Mouse (Mus musculus): ENCODE measurements around the gene 0610040J01Rik. TPM values are rescaled to one million over a fixed set of nuclear protein-coding genes. Genes with fewer than 3 reads are reported as not detected.

Gene 0610040J01Rik
- polyA plus RNA-seq, 1 experiment from 2014 or later, result 2.5 TPM

DNA sequence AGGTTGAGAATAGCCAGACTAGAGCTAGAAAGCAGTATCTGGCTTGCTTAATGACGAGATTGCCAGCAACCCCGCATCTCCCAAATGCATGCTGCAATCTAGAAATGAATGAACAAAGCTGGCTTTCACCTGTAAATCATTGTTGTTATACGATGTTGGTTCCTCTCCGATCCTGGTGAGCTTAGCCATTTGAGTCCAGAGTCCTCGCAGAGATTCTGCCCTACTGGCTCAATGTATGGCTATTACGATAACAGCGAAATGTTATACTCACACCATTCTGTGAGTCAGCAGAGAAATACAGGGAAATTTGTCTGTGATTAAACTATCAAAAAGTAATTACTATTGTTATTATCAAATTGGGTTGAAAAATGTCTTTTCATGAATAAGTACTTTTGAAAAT is 4.5 kb downstream of the 0610040J01Rik start:
- DNase-seq (ENCODE audit: low spot score) (no peak), ATAC-seq (ENCODE audit: low FRiP score) (no peak)
- H3K27me3 ChIP-seq (ENCODE audit: control insufficient read depth, insufficient read depth, low read length), result peaks cover 15% of the 10 kb centered on the region
- no peak overlapping the region for H3K4me3 ChIP-seq (replicated peaks; ENCODE audit: low read length)
- H3K4me1 ChIP-seq (replicated peaks; ENCODE audit: control insufficient read depth, insufficient read depth, low read length), result no peaks in the 10 kb centered on the region
- no peak overlapping the region for H3K9ac ChIP-seq
- no peaks in the 10 kb centered on the region for H3K36me3 ChIP-seq (replicated peaks; ENCODE audit: control insufficient read depth, insufficient read depth)
- no peak overlapping the region for H3K27ac ChIP-seq
- no peak overlapping the region for H3K4me2 ChIP-seq (replicated peaks)
- no peaks in the 10 kb centered on the region for H3K9me3 ChIP-seq (ENCODE audit: control insufficient read depth, low read length)
- 94% methylated on average over 7 of the region's 7 CpGs for WGBS

- Histone ChIP-seq H3K27me3 (ENCODE audit: control insufficient read depth, insufficient read depth, low read length) (peaks cover 10% of the 10 kb centered on the region), H3K4me1 (replicated peaks; ENCODE audit: control insufficient read depth, insufficient read depth, low read length) (no peaks in the 10 kb centered on the region), H3K4me2 (replicated peaks) (no peak overlapping the region), H3K9ac (no peak overlapping the region), H3K4me3 (replicated peaks; ENCODE audit: low read length) (no peak overlapping the region), H3K9me3 (ENCODE audit: control insufficient read depth, low read length) (no peaks in the 10 kb centered on the region), H3K27ac (no peak overlapping the region), H3K36me3 (replicated peaks; ENCODE audit: control insufficient read depth, insufficient read depth) (no peaks in the 10 kb centered on the region)
- ATAC-seq (ENCODE audit: low FRiP score) (no peak), DNase-seq (ENCODE audit: low spot score) (no peak)
- WGBS, result 85% methylated on average over 5 of the region's 5 CpGs
Measured at GRCm38 (mm10) chr5:63817270-63817669, 5.1 kb downstream of the 0610040J01Rik start.

GRCm38 (mm10) chr5:63818975-63819374 is 6.8 kb downstream of the 0610040J01Rik start:
- no peak for ATAC-seq (ENCODE audit: low FRiP score)
- 63% methylated on average over 4 of the region's 4 CpGs for WGBS
- no peaks in the 10 kb centered on the region for H3K4me1 ChIP-seq (replicated peaks; ENCODE audit: control insufficient read depth, insufficient read depth, low read length)
- H3K9ac ChIP-seq, result no peak overlapping the region
- no peaks in the 10 kb centered on the region for H3K9me3 ChIP-seq (ENCODE audit: control insufficient read depth, low read length)
- H3K36me3 ChIP-seq (replicated peaks; ENCODE audit: control insufficient read depth, insufficient read depth), result no peaks in the 10 kb centered on the region
- H3K27me3 ChIP-seq (ENCODE audit: control insufficient read depth, insufficient read depth, low read length), result no peaks in the 10 kb centered on the region; the same call in 1 of the 2 replicates
- no peak overlapping the region for H3K27ac ChIP-seq
- H3K4me3 ChIP-seq (replicated peaks; ENCODE audit: low read length), result no peak overlapping the region
- no peak for DNase-seq (ENCODE audit: low spot score)
- no peak overlapping the region for H3K4me2 ChIP-seq (replicated peaks)

DNA sequence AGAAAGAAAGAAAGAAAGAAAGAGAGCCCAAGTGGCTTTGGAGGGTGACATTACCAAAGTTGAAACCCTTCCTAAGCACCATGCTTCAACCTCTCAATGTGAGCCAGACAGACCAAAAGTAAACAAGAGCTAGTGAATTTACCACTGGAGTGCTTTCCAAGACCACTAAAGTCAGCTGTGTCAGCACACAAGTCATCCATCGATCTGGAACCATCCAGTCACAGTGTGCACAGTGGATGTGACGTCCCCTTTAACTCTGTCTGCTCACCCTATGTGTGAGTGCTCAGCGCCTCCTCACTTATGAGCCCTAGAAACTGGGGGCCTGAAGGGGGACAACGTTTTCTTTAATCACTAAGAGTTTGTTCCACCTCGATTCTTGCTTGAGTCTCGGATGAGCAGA is 7.4 kb downstream of the 0610040J01Rik start:
- no peak for ATAC-seq (ENCODE audit: low FRiP score)
- no peaks in the 10 kb centered on the region for H3K4me1 ChIP-seq (replicated peaks; ENCODE audit: control insufficient read depth, insufficient read depth, low read length)

DNA sequence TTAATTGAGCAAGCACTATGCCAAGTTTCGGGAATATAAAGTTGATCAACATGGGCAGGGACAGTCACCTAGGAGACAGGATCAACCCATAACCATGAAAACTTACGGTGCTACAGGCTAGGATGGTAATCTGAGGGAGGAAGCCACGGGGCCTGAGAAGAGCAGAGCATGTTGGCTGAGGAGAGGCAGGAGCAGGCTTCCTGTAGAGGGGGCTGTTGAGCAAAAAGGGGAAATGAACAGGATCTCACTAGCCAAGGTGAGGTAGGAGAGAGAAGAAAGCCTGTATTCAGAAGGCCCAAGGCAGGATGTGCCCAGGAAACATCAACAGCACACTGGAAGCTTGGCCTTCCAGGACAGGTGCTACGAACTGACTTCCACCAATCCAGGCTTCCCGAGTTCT is 9.0 kb downstream of the 0610040J01Rik start:
- DNase-seq (ENCODE audit: low spot score), result no peak
- H3K9ac ChIP-seq, result no peak overlapping the region
- H3K4me2 ChIP-seq (replicated peaks), result no peak overlapping the region
- H3K4me1 ChIP-seq (replicated peaks; ENCODE audit: control insufficient read depth, insufficient read depth, low read length), result no peaks in the 10 kb centered on the region
- H3K27me3 ChIP-seq (ENCODE audit: control insufficient read depth, insufficient read depth, low read length), result no peaks in the 10 kb centered on the region
- no peaks in the 10 kb centered on the region for H3K36me3 ChIP-seq (replicated peaks; ENCODE audit: control insufficient read depth, insufficient read depth)
- H3K9me3 ChIP-seq (ENCODE audit: control insufficient read depth, low read length), result no peaks in the 10 kb centered on the region
- no peak overlapping the region for H3K27ac ChIP-seq
- no peak for ATAC-seq (ENCODE audit: low FRiP score)
- no peak overlapping the region for H3K4me3 ChIP-seq (replicated peaks; ENCODE audit: low read length)
- 91% methylated on average over 5 of the region's 5 CpGs for WGBS

More for the DNA sequence above, 7.4 kb downstream of the 0610040J01Rik start:
- H3K9ac ChIP-seq, result no peak overlapping the region
- no peaks in the 10 kb centered on the region for H3K27me3 ChIP-seq (ENCODE audit: control insufficient read depth, insufficient read depth, low read length)
- no peak overlapping the region for H3K4me3 ChIP-seq (replicated peaks; ENCODE audit: low read length)
- H3K4me2 ChIP-seq (replicated peaks), result no peak overlapping the region
- WGBS, result 78% methylated on average over 6 of the region's 6 CpGs
- no peaks in the 10 kb centered on the region for H3K36me3 ChIP-seq (replicated peaks; ENCODE audit: control insufficient read depth, insufficient read depth)
- no peaks in the 10 kb centered on the region for H3K9me3 ChIP-seq (ENCODE audit: control insufficient read depth, low read length)
- H3K27ac ChIP-seq, result no peak overlapping the region
- DNase-seq (ENCODE audit: low spot score), result no peak

GRCm38 (mm10) chr5:63821860-63822259 is 9.7 kb downstream of the 0610040J01Rik start:
- 83% methylated on average over 8 of the region's 8 CpGs for WGBS
- no peaks in the 10 kb centered on the region for H3K36me3 ChIP-seq (replicated peaks; ENCODE audit: control insufficient read depth, insufficient read depth)
- DNase-seq (ENCODE audit: low spot score) (no peak), ATAC-seq (ENCODE audit: low FRiP score) (no peak)
- H3K4me1 ChIP-seq (replicated peaks; ENCODE audit: control insufficient read depth, insufficient read depth, low read length), result no peaks in the 10 kb centered on the region
- no peak overlapping the region for H3K9ac ChIP-seq
- no peaks in the 10 kb centered on the region for H3K9me3 ChIP-seq (ENCODE audit: control insufficient read depth, low read length)
- no peak overlapping the region for H3K27ac ChIP-seq
- no peak overlapping the region for H3K4me2 ChIP-seq (replicated peaks)
- no peak overlapping the region for H3K4me3 ChIP-seq (replicated peaks; ENCODE audit: low read length)
- H3K27me3 ChIP-seq (ENCODE audit: control insufficient read depth, insufficient read depth, low read length), result no peaks in the 10 kb centered on the region

GRCm38 (mm10) chr5:63823362-63824332 is 11.5 kb downstream of the 0610040J01Rik start:
- H3K27ac ChIP-seq, result no peak overlapping the region
- H3K36me3 ChIP-seq (replicated peaks; ENCODE audit: control insufficient read depth, insufficient read depth), result no peaks in the 10 kb centered on the region
- no peak for DNase-seq (ENCODE audit: low spot score)
- H3K4me1 ChIP-seq (replicated peaks; ENCODE audit: control insufficient read depth, insufficient read depth, low read length), result no peaks in the 10 kb centered on the region
- H3K27me3 ChIP-seq (ENCODE audit: control insufficient read depth, insufficient read depth, low read length), result no peaks in the 10 kb centered on the region
- ATAC-seq (ENCODE audit: low FRiP score), result no peak
- no peak overlapping the region for H3K9ac ChIP-seq
- 78% methylated on average over 10 of the region's 10 CpGs for WGBS
- no peaks in the 10 kb centered on the region for H3K9me3 ChIP-seq (ENCODE audit: control insufficient read depth, low read length)
- H3K4me2 ChIP-seq (replicated peaks), result no peak overlapping the region
- no peak overlapping the region for H3K4me3 ChIP-seq (replicated peaks; ENCODE audit: low read length)

DNA sequence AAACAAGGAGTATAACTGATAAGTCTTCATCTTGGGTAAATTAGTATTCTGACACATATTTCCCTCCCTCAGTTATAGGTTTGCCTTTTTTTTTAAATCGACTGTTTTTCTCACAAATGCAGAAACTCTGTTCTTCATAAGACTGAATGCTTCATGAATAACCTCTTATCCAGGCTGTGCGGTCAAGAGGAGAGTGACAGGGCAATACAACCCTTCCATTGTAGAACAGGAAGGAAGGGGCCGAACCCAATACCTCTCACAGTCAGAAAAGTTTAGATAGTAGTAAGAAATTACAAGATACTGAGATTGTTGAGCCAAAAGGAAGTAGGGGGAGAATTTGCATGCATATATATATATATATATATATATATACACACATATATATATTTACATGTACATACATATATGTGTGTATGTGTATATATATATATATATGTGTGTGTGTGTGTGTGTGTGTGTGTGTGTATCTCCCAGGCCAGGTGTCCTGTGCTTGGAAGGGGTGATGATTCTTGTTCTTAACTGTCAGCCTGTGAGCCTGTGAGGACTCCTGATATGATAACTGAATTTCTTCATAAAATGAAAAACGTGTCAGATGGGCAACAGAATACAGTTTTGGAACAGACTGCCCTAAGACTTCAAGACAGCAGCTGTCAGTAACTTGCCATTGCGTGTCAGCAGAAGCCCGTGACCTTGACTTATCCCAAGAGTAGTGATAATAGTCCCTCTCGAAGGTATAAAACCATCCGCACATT is 12.6 kb downstream of the 0610040J01Rik start:
- Histone ChIP-seq H3K27me3 (ENCODE audit: control insufficient read depth, insufficient read depth, low read length) (no peaks in the 10 kb centered on the region), H3K4me2 (replicated peaks) (no peak overlapping the region), H3K27ac (no peak overlapping the region), H3K9ac (no peak overlapping the region), H3K4me3 (replicated peaks; ENCODE audit: low read length) (no peak overlapping the region), H3K4me1 (replicated peaks; ENCODE audit: control insufficient read depth, insufficient read depth, low read length) (no peaks in the 10 kb centered on the region), H3K36me3 (replicated peaks; ENCODE audit: control insufficient read depth, insufficient read depth) (no peaks in the 10 kb centered on the region), H3K9me3 (ENCODE audit: control insufficient read depth, low read length) (no peaks in the 10 kb centered on the region)
- no peak for DNase-seq (ENCODE audit: low spot score)
- ATAC-seq (ENCODE audit: low FRiP score), result no peak
- WGBS, result 87% methylated on average over 8 of the region's 8 CpGs

GRCm38 (mm10) chr5:63825881-63826280 is 13.7 kb downstream of the 0610040J01Rik start:
- DNase-seq (ENCODE audit: low spot score) (no peak), ATAC-seq (ENCODE audit: low FRiP score) (no peak)
- Histone ChIP-seq H3K4me2 (replicated peaks) (no peak overlapping the region), H3K4me1 (replicated peaks; ENCODE audit: control insufficient read depth, insufficient read depth, low read length) (no peaks in the 10 kb centered on the region), H3K9me3 (ENCODE audit: control insufficient read depth, low read length) (no peaks in the 10 kb centered on the region), H3K9ac (no peak overlapping the region), H3K36me3 (replicated peaks; ENCODE audit: control insufficient read depth, insufficient read depth) (no peaks in the 10 kb centered on the region), H3K4me3 (replicated peaks; ENCODE audit: low read length) (no peak overlapping the region), H3K27me3 (ENCODE audit: control insufficient read depth, insufficient read depth, low read length) (no peaks in the 10 kb centered on the region), H3K27ac (no peak overlapping the region)
- WGBS, result 84% methylated on average over 5 of the region's 5 CpGs
